Mouse (Mus musculus) erythroblast, embryonic 14.5 days (primary cell): ENCODE results near the gene Btd. TPM values are rescaled to one million over a fixed set of nuclear protein-coding genes. Genes with fewer than 3 reads are reported as not detected.

ENCODE experiments used
- H3K27me3 ChIP-seq: 2 replicates; pipeline ENCODE4 v1.6.1; 2012; ENCODE audit warnings: inconsistent platforms; ENCODE audit not compliant: control insufficient read depth
- H3K36me3 ChIP-seq: 2 replicates; pipeline ENCODE4 v1.6.1; 2012; ENCODE audit warnings: mild to moderate bottlenecking, inconsistent platforms; ENCODE audit not compliant: control insufficient read depth
- H3K4me1 ChIP-seq: 2 replicates; pipeline ENCODE4 v1.6.1; 2012; ENCODE audit warnings: inconsistent platforms; ENCODE audit not compliant: control insufficient read depth
- H3K4me3 ChIP-seq: replicated peaks from 2 replicates; pipeline ENCODE3; 2012; ENCODE audit warnings: moderate library complexity, mild to moderate bottlenecking, inconsistent platforms
- H3K9me3 ChIP-seq: 2 replicates; pipeline ENCODE4 v1.6.1; 2012; ENCODE audit warnings: low read length, inconsistent platforms, mixed read lengths; ENCODE audit not compliant: control insufficient read depth
- GATA1 ChIP-seq: IDR thresholded peaks from 2 replicates; pipeline ENCODE4 v1.6.1; 2012; ENCODE audit warnings: low read length, inconsistent platforms, mixed read lengths
- TAL1 ChIP-seq: IDR thresholded peaks from 3 replicates; pipeline ENCODE4 v1.6.1; 2012; ENCODE audit warnings: low read length, inconsistent platforms, mixed read lengths
- polyA plus RNA-seq: library from polyadenylated mRNA; stranded (reverse); fragments of >175 nt; gene quantifications from 2 replicates; pipeline ENCODE4 v1.2.3, GENCODE M21; 2012

The Btd gene
- polyA plus RNA-seq, 1 experiment: 0.26 TPM

DNA sequence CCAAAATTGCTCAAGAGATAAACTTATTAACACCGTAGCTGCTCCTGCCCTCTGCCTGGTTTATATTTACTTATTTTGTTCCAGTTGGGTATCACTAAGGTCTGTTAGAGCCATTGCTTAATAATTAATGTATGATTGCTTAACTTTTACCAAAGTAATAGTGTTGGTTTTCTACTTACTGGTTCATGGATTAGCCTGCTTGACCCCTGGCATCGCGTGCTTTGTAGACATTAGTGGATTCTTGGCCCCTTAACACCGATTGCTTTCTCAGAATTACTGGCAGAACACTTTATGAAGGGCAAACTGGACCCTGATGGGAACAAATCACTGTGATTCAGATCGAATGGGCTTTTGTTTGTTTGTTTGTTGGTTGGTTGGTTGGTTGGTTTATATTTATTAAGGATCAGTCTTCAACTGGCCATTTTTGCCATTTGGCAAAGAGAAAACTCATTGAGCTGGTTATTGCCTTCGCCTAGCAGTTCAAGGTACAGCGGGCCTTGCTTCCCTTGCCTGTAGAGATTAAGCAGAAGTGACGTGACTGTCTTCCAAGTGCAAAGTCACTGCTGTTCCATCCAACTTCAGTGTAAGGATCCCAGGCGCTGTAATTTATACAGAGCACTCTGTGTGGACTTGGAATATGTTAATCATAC lies 803 bp downstream of the Btd start:
- peak overlapping the region; percentile 78 for H3K4me3 ChIP-seq
- no peaks in the 10 kb centered on the region for H3K9me3 ChIP-seq
- H3K27me3 ChIP-seq: no peaks in the 10 kb centered on the region
- H3K4me1 ChIP-seq: peaks cover 25% of the 10 kb centered on the region
- TF ChIP-seq GATA1: no peak
- TF ChIP-seq TAL1: no peak
- peaks cover 3% of the 10 kb centered on the region; the same call in 1 of the 2 replicates for H3K36me3 ChIP-seq

DNA sequence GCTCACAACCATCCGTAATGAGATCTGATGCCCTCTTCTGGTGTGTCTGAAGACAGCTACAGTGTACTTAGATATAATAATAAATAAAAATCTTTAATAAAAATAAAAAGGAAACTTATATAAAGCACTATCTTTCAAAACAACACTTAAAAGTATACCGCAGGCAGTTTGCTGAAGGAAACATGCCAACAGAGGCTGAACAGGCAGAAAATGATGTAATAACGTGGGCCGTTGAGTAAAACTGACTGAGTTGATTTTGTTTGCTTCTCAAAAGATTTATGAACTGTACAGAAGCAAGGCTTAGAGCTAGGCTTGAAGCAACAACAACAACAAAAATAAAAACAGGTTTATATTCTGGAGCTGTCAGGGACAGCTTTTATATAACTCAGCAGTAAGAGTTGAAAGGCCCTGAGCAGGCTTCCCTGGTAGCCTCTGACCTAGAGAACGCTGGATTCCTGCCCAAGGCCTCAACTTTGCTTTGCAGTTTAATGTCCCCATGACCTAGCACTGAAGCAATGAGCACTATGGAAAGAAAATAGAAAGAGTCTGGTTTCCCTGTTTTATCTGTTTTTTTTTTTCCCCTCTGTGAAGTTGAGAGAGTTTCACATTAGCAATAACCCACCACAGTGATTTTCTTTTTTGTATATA lies 3.5 kb downstream of the Btd start:
- no peaks in the 10 kb centered on the region for H3K27me3 ChIP-seq
- H3K36me3 ChIP-seq: peaks cover 3% of the 10 kb centered on the region; the same call in 1 of the 2 replicates
- no peak overlapping the region for H3K4me3 ChIP-seq
- TF ChIP-seq GATA1 (no peak), TAL1 (no peak)
- peaks cover 23% of the 10 kb centered on the region for H3K4me1 ChIP-seq
- no peaks in the 10 kb centered on the region for H3K9me3 ChIP-seq

DNA sequence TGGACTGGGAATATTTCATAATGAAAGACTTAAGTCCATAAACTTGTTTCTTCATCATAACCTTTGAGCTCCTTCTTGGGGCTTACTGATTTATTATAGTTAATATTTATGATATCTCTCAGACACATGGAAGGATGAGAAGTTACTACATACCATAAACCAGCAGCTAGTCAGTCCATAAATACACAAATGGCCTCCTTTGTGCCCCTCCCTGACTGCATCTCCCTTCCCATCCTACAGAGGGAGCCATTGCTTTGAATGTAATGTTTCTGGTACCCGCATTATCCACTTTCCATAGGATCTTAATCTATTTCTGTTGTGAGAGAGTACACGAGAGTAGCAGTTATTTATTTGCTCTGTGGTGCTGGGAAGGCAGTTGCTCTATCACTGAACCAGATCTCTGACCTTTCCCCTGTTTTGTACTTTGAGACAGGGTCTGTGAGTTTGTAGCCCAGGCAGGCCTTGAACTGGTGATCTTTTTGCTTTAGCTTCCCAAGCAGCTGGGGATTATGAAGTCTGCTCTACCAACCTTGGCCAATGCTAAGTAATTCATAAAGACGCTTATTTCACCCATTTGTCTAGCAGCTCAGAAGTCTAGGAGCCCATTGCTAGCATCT lies 4.2 kb downstream of the Btd start:
- no peak overlapping the region for H3K4me3 ChIP-seq
- TF ChIP-seq GATA1 (no peak), TAL1 (no peak)
- peaks cover 17% of the 10 kb centered on the region for H3K4me1 ChIP-seq
- no peaks in the 10 kb centered on the region for H3K9me3 ChIP-seq
- peaks cover 3% of the 10 kb centered on the region; the same call in 1 of the 2 replicates for H3K36me3 ChIP-seq
- H3K27me3 ChIP-seq: no peaks in the 10 kb centered on the region

DNA sequence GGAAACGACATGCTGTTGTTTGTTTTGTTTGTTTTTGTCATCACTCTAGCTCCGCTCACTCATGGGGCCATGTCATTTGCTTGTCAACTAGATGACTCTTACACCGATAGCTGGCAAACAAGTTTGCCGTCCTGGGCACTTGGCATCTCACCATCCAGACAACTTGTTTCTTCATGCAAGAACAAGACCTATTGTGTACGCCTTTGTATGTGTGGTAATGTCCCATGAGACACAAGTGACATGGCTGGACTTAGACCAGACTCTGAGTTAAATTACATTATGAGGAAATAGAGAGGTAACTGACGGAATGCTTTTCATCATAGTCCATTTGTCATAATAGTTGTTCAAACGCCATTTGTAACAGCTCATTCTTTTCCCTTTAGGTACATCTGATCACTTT lies 5.1 kb downstream of the Btd start:
- Histone ChIP-seq H3K9me3 (peaks cover 3% of the 10 kb centered on the region), H3K27me3 (no peaks in the 10 kb centered on the region), H3K4me3 (no peak overlapping the region), H3K4me1 (peaks cover 12% of the 10 kb centered on the region), H3K36me3 (peaks cover 3% of the 10 kb centered on the region; the same call in 1 of the 2 replicates)
- TF ChIP-seq TAL1: no peak
- no peak for TF ChIP-seq GATA1

DNA sequence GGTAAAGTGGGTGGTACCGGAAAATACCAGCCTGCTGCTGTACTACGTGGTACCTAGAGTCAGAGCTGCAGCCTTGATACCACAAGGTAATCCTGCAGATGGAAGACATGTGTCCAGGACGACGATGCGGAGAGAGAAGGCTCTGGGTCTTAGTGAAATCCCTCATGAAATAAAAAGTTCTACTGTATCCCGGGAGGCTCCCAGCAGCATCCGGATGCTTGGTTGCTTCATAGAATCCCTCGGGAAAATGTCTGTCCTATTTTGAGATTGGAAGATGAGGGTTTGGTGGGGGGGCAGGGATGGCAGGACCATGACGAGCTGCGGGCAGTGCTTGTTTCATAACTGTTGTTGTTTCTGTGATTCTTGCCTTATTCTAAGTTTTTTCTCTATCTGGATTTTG lies 7.2 kb downstream of the Btd start:
- H3K36me3 ChIP-seq: peaks cover 6% of the 10 kb centered on the region
- H3K9me3 ChIP-seq: peaks cover 6% of the 10 kb centered on the region
- TF ChIP-seq TAL1 (no peak), GATA1 (no peak)
- H3K27me3 ChIP-seq: no peaks in the 10 kb centered on the region
- peaks cover 13% of the 10 kb centered on the region for H3K4me1 ChIP-seq
- no peak overlapping the region for H3K4me3 ChIP-seq

DNA sequence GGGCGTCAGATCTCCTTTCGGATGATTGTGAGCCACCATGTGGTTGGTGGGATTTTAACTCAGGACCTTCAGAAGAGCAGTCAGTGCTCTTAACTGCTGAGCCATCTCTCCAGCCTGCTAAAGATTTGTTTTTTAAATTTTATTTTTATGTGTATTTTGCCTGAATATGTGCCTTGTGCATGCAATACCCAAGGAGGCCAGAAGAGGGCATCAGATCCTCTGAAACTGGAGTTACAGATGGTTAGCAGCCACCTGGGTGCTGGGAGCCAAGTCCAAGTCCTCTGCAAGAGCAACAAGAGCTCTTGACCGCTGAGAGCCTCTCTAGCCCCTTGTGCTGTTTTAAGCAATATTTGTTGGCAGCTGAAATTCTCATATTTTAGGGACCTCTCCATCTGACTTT lies 9.5 kb downstream of the Btd start:
- Histone ChIP-seq H3K36me3 (peaks cover 6% of the 10 kb centered on the region), H3K9me3 (peaks cover 6% of the 10 kb centered on the region), H3K4me1 (peaks cover 31% of the 10 kb centered on the region), H3K27me3 (no peaks in the 10 kb centered on the region), H3K4me3 (no peak overlapping the region)
- TF ChIP-seq TAL1: no peak
- TF ChIP-seq GATA1: no peak

DNA sequence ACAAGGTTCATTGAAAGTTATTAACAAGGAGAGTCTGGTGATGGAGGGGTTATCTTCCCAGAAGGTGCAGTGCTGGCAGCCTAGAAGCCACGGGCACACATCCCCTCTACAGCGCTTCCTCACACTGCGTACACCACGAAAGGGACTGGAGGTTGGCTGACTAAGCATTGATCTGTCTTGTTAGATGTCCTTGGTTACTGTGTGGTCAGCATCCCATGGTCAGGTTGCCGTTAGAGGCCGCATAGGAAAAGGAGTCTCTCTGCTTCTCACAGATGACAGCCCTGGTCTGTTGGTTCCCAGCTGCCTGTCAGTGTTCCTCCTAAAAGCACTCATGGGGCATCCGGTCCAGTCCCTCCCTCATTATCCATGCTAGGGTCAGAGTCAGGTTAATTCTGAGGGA lies 10.4 kb downstream of the Btd start:
- Histone ChIP-seq H3K36me3 (peaks cover 6% of the 10 kb centered on the region), H3K27me3 (no peaks in the 10 kb centered on the region)

DNA sequence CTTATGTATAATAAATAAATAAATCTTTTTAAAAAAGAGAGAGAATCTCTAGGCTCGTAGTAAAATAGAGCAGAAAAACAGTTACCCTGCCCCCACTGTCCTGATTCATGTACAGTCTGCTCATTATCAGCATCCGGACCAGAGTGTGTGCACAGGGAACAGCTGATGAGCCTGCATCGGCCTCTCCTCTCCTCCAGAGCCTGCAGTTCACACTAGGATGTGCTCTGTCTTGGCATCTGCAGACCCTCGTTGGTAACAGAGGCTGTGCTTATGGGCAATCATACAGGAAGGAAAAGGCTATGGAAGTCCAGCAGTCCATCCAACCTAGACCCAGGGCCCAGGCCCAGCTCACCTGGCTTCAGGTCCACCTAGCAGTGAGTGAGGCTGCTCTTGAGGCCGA lies 11.3 kb downstream of the Btd start:
- no peaks in the 10 kb centered on the region for H3K27me3 ChIP-seq
- H3K9me3 ChIP-seq: peaks cover 6% of the 10 kb centered on the region
- TF ChIP-seq GATA1: no peak
- TF ChIP-seq TAL1: no peak
- H3K4me1 ChIP-seq: peaks cover 36% of the 10 kb centered on the region
- H3K36me3 ChIP-seq: peaks cover 3% of the 10 kb centered on the region; the same call in 1 of the 2 replicates
- H3K4me3 ChIP-seq: no peak overlapping the region

More for the DNA sequence above, 10.4 kb downstream of the Btd start:
- TF ChIP-seq GATA1 (no peak), TAL1 (no peak)
- H3K4me1 ChIP-seq: peaks cover 32% of the 10 kb centered on the region
- peaks cover 6% of the 10 kb centered on the region for H3K9me3 ChIP-seq
- no peak overlapping the region for H3K4me3 ChIP-seq

DNA sequence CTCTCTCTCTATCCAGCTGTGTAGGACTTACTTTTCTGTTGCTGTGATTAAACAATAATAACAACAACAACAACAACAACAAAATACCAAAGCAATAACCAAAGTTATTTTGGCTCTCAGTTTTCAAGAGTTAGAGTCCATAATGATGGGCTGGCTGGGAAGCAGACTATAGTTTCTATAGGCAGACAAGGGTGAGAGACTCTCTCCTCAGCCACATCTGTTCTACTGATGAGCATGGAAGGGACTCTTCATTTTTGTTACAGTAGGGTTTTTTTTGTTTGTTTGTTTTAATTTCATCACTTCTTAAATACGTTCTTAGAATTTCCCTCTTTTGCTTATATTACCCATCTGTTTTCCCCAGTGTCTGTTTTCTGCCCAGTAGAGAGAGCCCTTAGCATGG lies 11.8 kb downstream of the Btd start:
- H3K27me3 ChIP-seq: no peaks in the 10 kb centered on the region
- H3K4me3 ChIP-seq: no peak overlapping the region
- H3K9me3 ChIP-seq: peaks cover 6% of the 10 kb centered on the region
- H3K36me3 ChIP-seq: peaks cover 3% of the 10 kb centered on the region; the same call in 1 of the 2 replicates
- H3K4me1 ChIP-seq: peaks cover 39% of the 10 kb centered on the region
- TF ChIP-seq GATA1 (no peak), TAL1 (no peak)
